Mouse (Mus musculus): ENCODE measurements around the gene 4930415O20Rik. TPM values are rescaled to one million over a fixed set of nuclear protein-coding genes. Genes with fewer than 3 reads are reported as not detected.

Gene 4930415O20Rik
- polyA plus RNA-seq, 1 experiment from 2014 or later: not detected

DNA sequence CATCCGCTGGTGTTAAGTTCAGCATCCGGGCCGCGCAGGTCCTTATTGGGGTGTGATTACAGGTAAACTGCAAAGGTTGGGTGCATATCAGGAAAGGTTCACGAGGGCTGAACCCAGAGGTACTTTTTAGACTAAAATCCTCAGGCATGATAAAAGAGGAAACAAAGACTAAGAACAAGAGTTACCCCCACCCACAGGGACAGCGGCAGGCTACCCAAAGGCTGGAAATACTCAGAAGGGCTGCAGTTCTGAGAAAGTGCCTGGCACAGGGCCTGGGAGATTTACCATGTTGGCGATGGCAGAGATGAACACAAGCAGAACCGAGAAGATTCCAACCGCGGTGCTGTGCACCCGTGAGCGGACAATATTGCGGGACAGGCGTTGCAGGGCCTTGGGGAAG lies 25.8 kb downstream of the 4930415O20Rik start:
- no peak for ATAC-seq
- 94% methylated on average over 14 of the region's 14 CpGs for WGBS
- H3K36me3 ChIP-seq: peaks cover 91% of the 10 kb centered on the region

GRCm38 (mm10) chr15:98600036-98600709 lies 29.4 kb downstream of the 4930415O20Rik start:
- H3K9me3 ChIP-seq: no peaks in the 10 kb centered on the region
- peaks cover 82% of the 10 kb centered on the region for H3K36me3 ChIP-seq
- peaks cover 24% of the 10 kb centered on the region for H3K4me1 ChIP-seq (replicated peaks)
- WGBS: 84% methylated on average over 12 of the region's 12 CpGs
- no peak overlapping the region for H3K9ac ChIP-seq (replicated peaks)
- H3K27me3 ChIP-seq: no peaks in the 10 kb centered on the region
- H3K4me2 ChIP-seq (replicated peaks): no peak overlapping the region
- ATAC-seq: no peak
- H3K27ac ChIP-seq: no peak overlapping the region
- no peak overlapping the region for H3K4me3 ChIP-seq (replicated peaks)

More for the DNA sequence above, 25.8 kb downstream of the 4930415O20Rik start:
- no peaks in the 10 kb centered on the region for H3K27me3 ChIP-seq
- no peak overlapping the region for H3K9ac ChIP-seq (replicated peaks)
- H3K9me3 ChIP-seq: no peaks in the 10 kb centered on the region
- no peak overlapping the region for H3K27ac ChIP-seq
- H3K4me3 ChIP-seq (replicated peaks): no peak overlapping the region
- H3K4me1 ChIP-seq (replicated peaks): peaks cover 4% of the 10 kb centered on the region; the same call in 1 of the 2 replicates
- H3K4me2 ChIP-seq (replicated peaks): no peak overlapping the region

DNA sequence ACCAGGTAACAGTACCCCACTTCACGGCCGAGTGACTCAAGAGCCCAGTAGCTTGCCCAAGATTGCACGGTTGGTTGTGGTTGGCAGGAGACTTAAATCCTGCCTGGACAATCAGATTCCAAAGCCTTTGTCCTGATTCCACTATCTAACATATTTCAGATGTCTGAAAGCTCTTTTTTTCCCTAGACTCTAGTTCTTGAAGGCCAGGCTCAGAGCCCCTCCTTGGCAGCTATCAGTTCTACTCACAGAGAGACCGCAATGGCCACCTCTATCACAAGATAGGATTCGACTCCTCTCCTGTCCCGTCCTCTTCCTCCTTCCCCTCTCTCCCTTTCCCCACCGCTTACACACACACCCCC lies 31.0 kb downstream of the 4930415O20Rik start:
- H3K4me2 ChIP-seq (replicated peaks): no peak overlapping the region
- 75% methylated on average over 7 of the region's 7 CpGs for WGBS
- H3K27ac ChIP-seq: no peak overlapping the region
- H3K4me1 ChIP-seq (replicated peaks): peaks cover 30% of the 10 kb centered on the region
- no peak for ATAC-seq
- H3K27me3 ChIP-seq: no peaks in the 10 kb centered on the region
- H3K9ac ChIP-seq (replicated peaks): peak overlapping the region; percentile 52; the same call in 1 of the 2 replicates
- H3K9me3 ChIP-seq: no peaks in the 10 kb centered on the region
- no peak overlapping the region for H3K4me3 ChIP-seq (replicated peaks)
- peaks cover 66% of the 10 kb centered on the region for H3K36me3 ChIP-seq

DNA sequence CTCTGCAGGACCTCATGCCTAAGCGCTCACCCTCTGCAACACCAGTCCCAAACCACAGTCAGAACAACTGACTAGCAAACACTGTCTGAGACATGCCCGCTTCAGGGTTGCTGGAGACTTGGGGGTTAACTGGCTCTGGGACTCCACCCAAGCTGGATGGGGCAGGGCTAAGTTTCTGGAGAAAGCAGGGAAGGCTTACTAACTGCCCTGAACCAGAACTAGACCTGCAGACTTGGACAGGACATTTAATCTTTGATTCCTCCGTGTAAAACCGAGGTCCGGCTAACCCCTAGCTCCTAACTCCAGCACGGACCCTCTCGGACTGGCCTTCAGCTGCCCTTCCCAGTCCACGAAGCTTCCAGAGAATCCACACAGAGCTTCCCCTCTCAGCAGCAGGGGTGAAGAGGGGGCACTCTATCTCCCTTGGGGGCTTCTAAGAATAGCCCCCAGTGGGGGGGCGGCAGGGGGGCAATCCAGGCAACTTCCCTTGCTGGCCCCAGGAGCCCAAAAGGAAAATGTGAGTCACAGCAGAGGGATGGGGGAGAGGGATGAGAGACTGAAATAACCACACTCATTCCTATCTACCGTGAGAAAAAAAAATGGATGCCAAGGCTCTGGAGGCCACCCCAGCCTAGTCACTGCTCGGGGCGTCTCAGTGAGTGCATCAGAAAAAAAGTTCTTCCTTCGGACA lies 31.5 kb downstream of the 4930415O20Rik start:
- Histone ChIP-seq H3K9ac (replicated peaks) (peak overlapping the region; percentile 52; the same call in 1 of the 2 replicates), H3K27ac (no peak overlapping the region), H3K36me3 (peaks cover 61% of the 10 kb centered on the region), H3K9me3 (no peaks in the 10 kb centered on the region), H3K4me1 (replicated peaks) (peaks cover 35% of the 10 kb centered on the region), H3K4me2 (replicated peaks) (no peak overlapping the region), H3K4me3 (replicated peaks) (no peak overlapping the region), H3K27me3 (no peaks in the 10 kb centered on the region)
- no peak for ATAC-seq
- WGBS: 67% methylated on average over 13 of the region's 13 CpGs

- Histone ChIP-seq H3K36me3 (peaks cover 54% of the 10 kb centered on the region), H3K9me3 (no peaks in the 10 kb centered on the region), H3K4me2 (replicated peaks) (no peak overlapping the region), H3K4me3 (replicated peaks) (no peak overlapping the region), H3K9ac (replicated peaks) (no peak overlapping the region), H3K4me1 (replicated peaks) (peaks cover 42% of the 10 kb centered on the region), H3K27ac (no peak overlapping the region), H3K27me3 (no peaks in the 10 kb centered on the region)
- WGBS: 72% methylated on average over 4 of the region's 4 CpGs
- no peak for ATAC-seq
Observed at GRCm38 (mm10) chr15:98602921-98603458, 32.2 kb downstream of the 4930415O20Rik start.

DNA sequence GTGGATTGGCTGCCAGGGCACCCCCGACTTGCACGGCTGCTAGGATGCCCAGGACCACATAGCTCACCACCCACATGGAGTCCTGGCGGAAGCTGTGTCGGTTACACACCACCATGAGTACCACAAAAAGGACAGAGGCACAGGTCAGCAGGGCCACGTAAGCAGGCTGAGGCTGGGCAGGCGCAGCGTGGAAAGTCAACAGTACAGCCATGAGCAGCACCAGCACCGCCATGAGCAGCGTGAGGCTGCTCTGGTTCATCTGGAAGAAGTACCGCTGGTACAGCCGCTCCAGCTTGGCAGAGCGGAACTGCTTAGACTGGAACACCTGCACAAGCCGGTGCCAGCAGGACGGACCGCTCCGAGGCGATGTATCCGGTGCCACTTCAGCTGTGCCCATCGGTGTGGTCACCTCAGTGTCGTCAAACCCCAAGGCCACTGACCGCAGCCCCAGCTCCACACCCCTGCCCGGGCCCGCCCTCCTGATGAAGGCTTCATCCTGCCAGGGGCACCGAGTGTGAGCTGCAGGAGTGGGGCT lies 33.3 kb downstream of the 4930415O20Rik start:
- Histone ChIP-seq H3K9ac (replicated peaks) (no peak overlapping the region), H3K4me1 (replicated peaks) (peaks cover 50% of the 10 kb centered on the region), H3K36me3 (peaks cover 43% of the 10 kb centered on the region), H3K9me3 (no peaks in the 10 kb centered on the region), H3K27ac (no peak overlapping the region), H3K27me3 (no peaks in the 10 kb centered on the region), H3K4me3 (replicated peaks) (no peak overlapping the region), H3K4me2 (replicated peaks) (no peak overlapping the region)
- ATAC-seq: no peak
- WGBS: 96% methylated on average over 24 of the region's 24 CpGs

- 93% methylated on average over 12 of the region's 12 CpGs for WGBS
- Histone ChIP-seq H3K4me2 (replicated peaks) (no peak overlapping the region), H3K27ac (no peak overlapping the region), H3K9ac (replicated peaks) (no peak overlapping the region), H3K9me3 (no peaks in the 10 kb centered on the region), H3K36me3 (peaks cover 28% of the 10 kb centered on the region), H3K4me3 (replicated peaks) (no peak overlapping the region), H3K4me1 (replicated peaks) (peaks cover 57% of the 10 kb centered on the region), H3K27me3 (no peaks in the 10 kb centered on the region)
- no peak for ATAC-seq
Observed at GRCm38 (mm10) chr15:98606051-98606536, 35.3 kb downstream of the 4930415O20Rik start.

DNA sequence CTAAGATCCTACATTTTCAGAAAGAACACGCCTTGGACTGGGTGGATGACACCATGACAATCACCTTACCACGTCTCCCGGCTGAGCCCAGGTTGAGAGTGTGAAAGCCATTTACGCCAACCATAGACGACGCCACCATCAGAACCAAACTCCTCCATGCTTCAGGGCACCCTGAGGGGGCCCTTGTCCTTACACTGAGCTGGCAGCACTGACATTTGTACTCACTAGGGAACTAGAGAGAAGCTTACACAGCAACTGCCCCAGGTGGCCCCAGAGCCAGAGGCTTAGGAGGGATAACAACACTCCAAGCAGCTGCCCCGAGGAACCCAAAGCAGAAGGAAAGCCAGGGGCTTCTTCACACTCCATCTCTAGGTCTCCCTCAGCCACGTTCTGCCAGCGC lies 35.9 kb downstream of the 4930415O20Rik start:
- H3K4me3 ChIP-seq (replicated peaks): 0 out of 2 replicates have a peak overlapping the region, but pooled peaks have one; percentile 2
- H3K27ac ChIP-seq: no peak overlapping the region
- no peaks in the 10 kb centered on the region for H3K9me3 ChIP-seq
- H3K36me3 ChIP-seq: peaks cover 26% of the 10 kb centered on the region
- H3K4me2 ChIP-seq (replicated peaks): peak overlapping the region; percentile 87; the same call in 1 of the 2 replicates
- no peak overlapping the region for H3K9ac ChIP-seq (replicated peaks)
- H3K4me1 ChIP-seq (replicated peaks): peaks cover 53% of the 10 kb centered on the region
- no peaks in the 10 kb centered on the region for H3K27me3 ChIP-seq
- 64% methylated on average over 9 of the region's 9 CpGs for WGBS
- no peak for ATAC-seq

GRCm38 (mm10) chr15:98607557-98607956 lies 36.8 kb downstream of the 4930415O20Rik start:
- peaks cover 21% of the 10 kb centered on the region for H3K36me3 ChIP-seq
- ATAC-seq: no peak
- peak overlapping the region; percentile 86 for H3K9ac ChIP-seq (replicated peaks)
- H3K27me3 ChIP-seq: no peaks in the 10 kb centered on the region
- no peak overlapping the region for H3K27ac ChIP-seq
- no peaks in the 10 kb centered on the region for H3K9me3 ChIP-seq
- 25% methylated on average over 4 of the region's 4 CpGs for WGBS
- peak overlapping the region; percentile 87 for H3K4me2 ChIP-seq (replicated peaks)
- H3K4me3 ChIP-seq (replicated peaks): peak overlapping the region; percentile 74
- peaks cover 45% of the 10 kb centered on the region for H3K4me1 ChIP-seq (replicated peaks)

DNA sequence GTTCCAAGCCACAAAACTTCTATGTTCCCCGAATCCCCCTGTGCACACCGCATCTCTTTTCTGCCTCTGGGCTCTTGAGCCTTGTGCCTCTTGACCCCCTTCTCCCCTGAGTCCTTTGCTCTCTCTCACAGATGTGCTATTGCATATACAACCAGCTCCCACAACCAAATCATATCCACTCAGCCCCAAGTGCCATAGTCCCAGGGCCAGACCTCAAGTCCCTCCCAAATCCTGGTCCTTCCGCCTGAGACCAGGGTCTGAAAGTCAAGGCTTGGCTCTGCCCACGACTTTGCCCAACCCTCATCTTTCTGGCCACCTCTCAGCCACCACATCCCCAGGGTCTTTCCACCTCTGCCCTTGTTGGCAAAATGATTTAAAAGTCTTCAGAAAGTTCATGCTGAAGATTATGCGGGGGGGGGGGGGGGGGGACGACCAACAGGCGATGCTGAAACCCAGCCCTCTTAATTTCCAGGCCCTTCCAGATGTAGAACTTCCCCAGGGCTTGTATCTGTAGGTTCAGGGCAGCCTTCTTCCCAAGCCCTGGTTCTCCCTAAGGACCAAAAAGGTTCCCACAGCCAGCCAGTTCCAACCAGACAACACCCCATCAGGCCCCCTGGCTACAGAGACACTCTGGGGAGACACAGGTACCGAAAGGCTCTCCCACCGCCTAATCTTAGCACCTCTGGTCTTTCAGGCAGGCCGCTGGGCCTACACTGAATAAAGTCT lies 37.4 kb downstream of the 4930415O20Rik start:
- Histone ChIP-seq H3K4me3 (replicated peaks) (peak overlapping the region; percentile 74), H3K4me1 (replicated peaks) (peaks cover 38% of the 10 kb centered on the region), H3K27ac (peak overlapping the region; percentile 85; the same call in 1 of the 2 replicates), H3K4me2 (replicated peaks) (peak overlapping the region; percentile 87), H3K9ac (replicated peaks) (peak overlapping the region; percentile 86), H3K36me3 (peaks cover 16% of the 10 kb centered on the region), H3K9me3 (no peaks in the 10 kb centered on the region), H3K27me3 (no peaks in the 10 kb centered on the region)
- ATAC-seq: no peak
- WGBS: 10% methylated on average over 10 of the region's 10 CpGs

DNA sequence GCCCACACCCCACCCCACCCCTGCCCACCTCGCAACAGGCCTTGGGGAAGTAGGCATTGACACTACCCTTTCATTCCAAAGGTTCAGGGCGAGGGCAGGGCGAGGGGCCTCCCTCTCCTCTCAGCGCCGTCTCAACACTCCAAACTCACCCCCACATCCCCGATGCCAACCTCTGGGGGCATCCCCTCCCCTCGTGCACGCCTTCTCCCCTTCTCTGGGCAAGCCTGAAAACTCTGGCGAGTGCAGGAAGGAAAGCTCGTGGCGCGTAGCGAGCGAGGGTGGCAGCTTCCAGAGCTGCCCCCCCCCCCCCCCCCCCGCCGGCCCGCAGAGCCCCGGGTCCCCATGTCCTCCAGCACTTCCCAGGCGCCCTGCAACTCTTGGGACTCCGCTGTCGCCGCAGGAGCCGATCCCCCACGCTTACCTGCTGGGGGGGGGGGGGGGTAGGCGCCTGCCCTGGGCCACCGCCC lies 38.0 kb downstream of the 4930415O20Rik start:
- H3K4me3 ChIP-seq (replicated peaks): peak overlapping the region; percentile 74
- peak overlapping the region; percentile 85 for H3K27ac ChIP-seq
- peak; percentile 46 for ATAC-seq
- WGBS: 0% methylated on average over 13 of the region's 26 CpGs
- peaks cover 10% of the 10 kb centered on the region for H3K36me3 ChIP-seq
- H3K27me3 ChIP-seq: no peaks in the 10 kb centered on the region
- no peaks in the 10 kb centered on the region for H3K9me3 ChIP-seq
- peak overlapping the region; percentile 87 for H3K4me2 ChIP-seq (replicated peaks)
- peaks cover 33% of the 10 kb centered on the region for H3K4me1 ChIP-seq (replicated peaks)
- H3K9ac ChIP-seq (replicated peaks): peak overlapping the region; percentile 86
